Mouse (Mus musculus): ENCODE data around the gene Herc1. TPM values are rescaled to one million over a fixed set of nuclear protein-coding genes. Genes with fewer than 3 reads are reported as not detected.

The Herc1 gene
- polyA plus RNA-seq, 1 experiment, result 12.4 TPM

- no peak for DNase-seq (ENCODE audit: low read depth)
Measured at GRCm38 (mm10) chr9:66501248-66501647, 151.0 kb downstream of the Herc1 start.

GRCm38 (mm10) chr9:66503879-66504411, 153.7 kb downstream of the Herc1 start:
- no peak for DNase-seq (ENCODE audit: low read depth)

- no peak for DNase-seq (ENCODE audit: low read depth)
Measured at GRCm38 (mm10) chr9:66504518-66504917, 154.3 kb downstream of the Herc1 start.

GRCm38 (mm10) chr9:66505141-66505917, 155.1 kb downstream of the Herc1 start:
- DNase-seq (ENCODE audit: low read depth), result no peak

- no peak for DNase-seq (ENCODE audit: low read depth)
Measured at GRCm38 (mm10) chr9:66506011-66506410, 155.8 kb downstream of the Herc1 start.

GRCm38 (mm10) chr9:66506424-66506823, 156.2 kb downstream of the Herc1 start:
- DNase-seq (ENCODE audit: low read depth), result no peak

GRCm38 (mm10) chr9:66507684-66508083, 157.4 kb downstream of the Herc1 start:
- no peak for DNase-seq (ENCODE audit: low read depth)

- no peak for DNase-seq (ENCODE audit: low read depth)
Measured at GRCm38 (mm10) chr9:66508890-66509399, 158.7 kb downstream of the Herc1 start.

GRCm38 (mm10) chr9:66510351-66510841, 160.1 kb downstream of the Herc1 start:
- no peak for DNase-seq (ENCODE audit: low read depth)

- no peak for DNase-seq (ENCODE audit: low read depth)
Measured at GRCm38 (mm10) chr9:66510944-66511343, 160.7 kb downstream of the Herc1 start.

GRCm38 (mm10) chr9:66511580-66512350, 161.5 kb downstream of the Herc1 start:
- DNase-seq (ENCODE audit: low read depth), result no peak

- no peak for DNase-seq (ENCODE audit: low read depth)
Measured at GRCm38 (mm10) chr9:66512351-66512671, 162.1 kb downstream of the Herc1 start.

- no peak for DNase-seq (ENCODE audit: low read depth)
Measured at GRCm38 (mm10) chr9:66513150-66513549, 162.9 kb downstream of the Herc1 start.

- no peak for DNase-seq (ENCODE audit: low read depth)
Measured at GRCm38 (mm10) chr9:66513661-66514255, 163.5 kb downstream of the Herc1 start.

GRCm38 (mm10) chr9:66514256-66514770, 164.1 kb downstream of the Herc1 start, which contains the start of gene Fbxl22:
Gene Fbxl22 (minus strand): TSS chr9:66514593.
- no peak for DNase-seq (ENCODE audit: low read depth)

- DNase-seq (ENCODE audit: low read depth), result no peak
Measured at GRCm38 (mm10) chr9:66515115-66515514, 164.9 kb downstream of the Herc1 start.

GRCm38 (mm10) chr9:66515680-66516210, 165.5 kb downstream of the Herc1 start:
- no peak for DNase-seq (ENCODE audit: low read depth)

- DNase-seq (ENCODE audit: low read depth), result peak; percentile 79
Measured at GRCm38 (mm10) chr9:66516296-66516940, 166.2 kb downstream of the Herc1 start.

GRCm38 (mm10) chr9:66517746-66518145, 167.5 kb downstream of the Herc1 start:
- DNase-seq (ENCODE audit: low read depth), result no peak

- DNase-seq (ENCODE audit: low read depth), result no peak
Measured at GRCm38 (mm10) chr9:66518251-66518650, 168.0 kb downstream of the Herc1 start.

GRCm38 (mm10) chr9:66518901-66519300, 168.7 kb downstream of the Herc1 start:
- no peak for DNase-seq (ENCODE audit: low read depth)
